Mouse (Mus musculus): ENCODE results near the gene Fam20c. TPM values are rescaled to one million over a fixed set of nuclear protein-coding genes. Genes with fewer than 3 reads are reported as not detected.

Fam20c gene
- polyA plus RNA-seq, 1 experiment from 2014 or later = 4.9 TPM

DNA sequence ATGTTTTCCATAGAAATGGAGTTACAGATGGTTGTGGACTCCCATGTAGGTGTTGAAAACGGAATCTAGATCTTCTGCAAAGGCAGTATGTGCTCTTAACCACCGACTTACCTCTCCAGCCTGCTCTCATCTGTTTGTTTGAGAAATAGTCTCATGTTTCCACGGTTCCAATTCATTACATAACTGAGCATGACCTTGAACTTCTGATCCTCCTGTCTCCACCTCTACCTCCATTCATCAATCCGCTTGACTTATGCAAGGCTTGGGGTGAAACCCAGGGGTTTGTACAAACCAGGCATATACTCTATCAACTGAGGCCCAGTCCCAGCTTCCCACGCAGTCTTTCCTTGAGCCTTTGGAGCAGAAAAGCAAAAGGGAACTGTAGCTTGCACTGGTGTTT is 12.8 kb upstream of the Fam20c start:
- H3K27ac ChIP-seq (ENCODE audit: low read length) = no peak overlapping the region
- no peak overlapping the region for H3K9ac ChIP-seq (replicated peaks; ENCODE audit: low read depth)
- H3K9me3 ChIP-seq (ENCODE audit: low read length) = no peaks in the 10 kb centered on the region
- WGBS = 64% methylated on average over 5 of the region's 5 CpGs
- H3K27me3 ChIP-seq (replicated peaks; ENCODE audit: insufficient read depth, low read length) = no peaks in the 10 kb centered on the region
- TF ChIP-seq EP300 (IDR thresholded peaks at IDR 0.05) (no peak), CTCF (IDR thresholded peaks at IDR 0.05) (no peak)
- H3K4me2 ChIP-seq (replicated peaks; ENCODE audit: low read depth, low read length) = no peak overlapping the region
- H3K4me3 ChIP-seq (ENCODE audit: low read depth, low read length) = no peak overlapping the region
- ATAC-seq (no peak), DNase-seq (ENCODE audit: low spot score) (no peak)
- no peaks in the 10 kb centered on the region for H3K4me1 ChIP-seq (ENCODE audit: insufficient read depth, low read depth, low read length)
- H3K36me3 ChIP-seq (ENCODE audit: insufficient read depth, low read length) = no peaks in the 10 kb centered on the region

DNA sequence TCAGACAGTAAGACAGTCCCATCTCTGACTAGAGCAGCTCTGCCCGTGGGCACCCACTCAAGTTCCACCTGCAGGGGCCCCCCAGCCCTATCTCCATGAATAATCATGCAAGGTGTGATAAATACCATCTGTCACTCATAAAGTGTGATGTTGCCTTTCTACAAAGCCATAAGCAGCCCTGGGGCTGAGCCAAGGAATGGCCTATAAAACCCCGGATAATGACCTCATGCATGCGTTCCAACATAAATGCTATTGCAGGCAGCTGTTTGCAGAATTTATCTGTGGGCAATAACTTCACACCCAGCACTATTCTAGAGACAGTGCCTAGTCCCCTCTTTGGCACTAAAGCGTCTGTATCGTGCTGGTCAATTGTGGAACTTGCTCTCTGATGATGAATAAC is 12.0 kb upstream of the Fam20c start:
- no peaks in the 10 kb centered on the region for H3K9me3 ChIP-seq (ENCODE audit: low read length)
- H3K36me3 ChIP-seq (ENCODE audit: insufficient read depth, low read length) = no peaks in the 10 kb centered on the region
- no peak overlapping the region for H3K4me3 ChIP-seq (ENCODE audit: low read depth, low read length)
- no peak overlapping the region for H3K27ac ChIP-seq (ENCODE audit: low read length)
- no peak overlapping the region for H3K9ac ChIP-seq (replicated peaks; ENCODE audit: low read depth)
- DNase-seq (ENCODE audit: low spot score) = no peak
- H3K4me1 ChIP-seq (ENCODE audit: insufficient read depth, low read depth, low read length) = no peaks in the 10 kb centered on the region
- H3K4me2 ChIP-seq (replicated peaks; ENCODE audit: low read depth, low read length) = no peak overlapping the region
- no peaks in the 10 kb centered on the region for H3K27me3 ChIP-seq (replicated peaks; ENCODE audit: insufficient read depth, low read length)
- ATAC-seq = no peak
- TF ChIP-seq EP300 (IDR thresholded peaks at IDR 0.05) = no peak
- TF ChIP-seq CTCF (IDR thresholded peaks at IDR 0.05) = no peak
- 57% methylated on average over 5 of the region's 5 CpGs for WGBS

DNA sequence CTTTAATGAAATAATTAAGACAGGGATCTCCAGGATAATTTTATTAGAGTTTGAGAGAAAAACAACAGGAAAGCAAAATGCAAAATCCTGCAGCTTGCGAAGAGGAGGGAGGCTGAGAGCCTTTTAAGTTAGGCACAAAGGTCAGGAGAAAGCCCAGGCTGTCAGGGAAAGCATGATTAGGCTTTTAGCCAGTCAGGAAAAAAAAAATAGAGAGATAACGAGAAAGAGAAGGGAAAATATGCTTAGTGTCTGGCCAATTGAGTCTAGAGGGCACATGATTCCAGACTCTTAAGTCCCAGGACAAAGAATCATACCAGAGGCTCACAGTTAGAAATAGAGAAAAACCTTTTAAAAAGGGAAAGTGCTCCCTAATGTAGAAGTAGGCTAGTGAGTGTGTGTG is 10.7 kb upstream of the Fam20c start:
- ATAC-seq = no peak
- WGBS = 49% methylated on average over 2 of the region's 2 CpGs
- no peak overlapping the region for H3K9ac ChIP-seq (replicated peaks; ENCODE audit: low read depth)

DNA sequence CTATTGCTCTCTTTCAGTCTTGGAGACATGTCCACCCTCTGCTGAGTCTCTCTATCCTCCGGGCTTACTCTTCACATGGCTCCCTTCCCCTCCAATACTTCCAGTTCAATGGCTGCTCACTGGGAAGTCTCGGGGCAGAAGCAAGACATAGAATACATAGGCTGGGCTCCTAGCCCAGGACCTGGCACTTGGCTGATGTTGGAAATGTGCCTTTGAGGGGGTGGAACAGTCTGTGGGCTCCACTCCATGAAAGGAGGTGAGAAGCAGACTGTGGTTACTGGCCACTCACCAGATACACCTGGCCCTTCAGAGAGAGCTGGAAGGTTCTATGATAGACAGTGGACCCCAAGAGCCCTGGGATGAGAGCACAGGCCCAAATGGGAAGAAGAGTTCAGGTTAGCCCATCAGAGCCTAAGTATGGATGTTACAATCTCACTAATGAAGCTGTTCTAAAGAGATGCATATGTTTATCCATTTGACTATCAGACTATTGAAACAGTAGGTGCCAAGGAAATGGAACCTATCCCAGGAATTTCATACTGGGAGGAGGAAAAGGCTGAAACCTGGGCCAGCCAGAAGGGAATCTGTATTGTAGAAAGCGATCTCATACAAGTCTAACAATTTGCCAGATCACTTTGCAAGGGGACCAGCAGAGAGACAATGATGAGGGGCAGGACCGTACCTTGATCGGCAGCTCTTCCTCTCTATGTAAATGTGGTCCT is 8.8 kb upstream of the Fam20c start:
- Histone ChIP-seq H3K9me3 (ENCODE audit: low read length) (no peaks in the 10 kb centered on the region), H3K36me3 (ENCODE audit: insufficient read depth, low read length) (no peaks in the 10 kb centered on the region), H3K4me3 (ENCODE audit: low read depth, low read length) (no peak overlapping the region), H3K27ac (ENCODE audit: low read length) (no peak overlapping the region), H3K27me3 (replicated peaks; ENCODE audit: insufficient read depth, low read length) (no peaks in the 10 kb centered on the region), H3K9ac (replicated peaks; ENCODE audit: low read depth) (no peak overlapping the region), H3K4me2 (replicated peaks; ENCODE audit: low read depth, low read length) (no peak overlapping the region), H3K4me1 (ENCODE audit: insufficient read depth, low read depth, low read length) (no peaks in the 10 kb centered on the region)
- no peak for DNase-seq (ENCODE audit: low spot score)
- TF ChIP-seq EP300 (IDR thresholded peaks at IDR 0.05) (no peak), CTCF (IDR thresholded peaks at IDR 0.05) (no peak)
- ATAC-seq = no peak
- 87% methylated on average over 5 of the region's 5 CpGs for WGBS

More for the DNA sequence above, 10.7 kb upstream of the Fam20c start:
- Histone ChIP-seq H3K4me1 (ENCODE audit: insufficient read depth, low read depth, low read length) (no peaks in the 10 kb centered on the region), H3K36me3 (ENCODE audit: insufficient read depth, low read length) (no peaks in the 10 kb centered on the region), H3K4me2 (replicated peaks; ENCODE audit: low read depth, low read length) (no peak overlapping the region), H3K27me3 (replicated peaks; ENCODE audit: insufficient read depth, low read length) (no peaks in the 10 kb centered on the region), H3K9me3 (ENCODE audit: low read length) (no peaks in the 10 kb centered on the region), H3K4me3 (ENCODE audit: low read depth, low read length) (no peak overlapping the region), H3K27ac (ENCODE audit: low read length) (no peak overlapping the region)
- no peak for DNase-seq (ENCODE audit: low spot score)
- TF ChIP-seq CTCF (IDR thresholded peaks at IDR 0.05) (no peak), EP300 (IDR thresholded peaks at IDR 0.05) (no peak)

DNA sequence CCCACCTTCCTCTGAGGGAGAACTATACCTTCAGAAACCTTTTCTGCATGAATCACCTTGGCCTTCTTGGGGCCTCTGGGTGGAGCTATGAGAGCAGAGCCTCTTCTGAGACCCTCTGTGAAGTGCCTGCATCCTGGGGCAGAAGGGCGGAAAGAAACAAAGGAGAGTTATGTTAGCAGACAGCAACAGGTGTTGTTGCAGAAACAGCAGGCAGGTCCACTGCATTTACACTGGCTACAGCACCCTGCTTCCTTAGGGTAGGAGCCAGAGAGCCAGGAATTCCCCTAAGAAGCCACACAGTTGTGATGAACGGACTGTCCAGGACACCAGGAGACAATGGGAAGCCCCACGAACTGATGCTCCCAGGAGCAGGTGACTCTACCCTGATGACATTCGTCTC is 1.0 kb upstream of the Fam20c start:
- DNase-seq (ENCODE audit: low spot score) (no peak), ATAC-seq (no peak)
- Histone ChIP-seq H3K36me3 (ENCODE audit: insufficient read depth, low read length) (no peaks in the 10 kb centered on the region), H3K27ac (ENCODE audit: low read length) (no peak overlapping the region), H3K9me3 (ENCODE audit: low read length) (no peaks in the 10 kb centered on the region), H3K4me2 (replicated peaks; ENCODE audit: low read depth, low read length) (no peak overlapping the region), H3K9ac (replicated peaks; ENCODE audit: low read depth) (no peak overlapping the region), H3K4me3 (ENCODE audit: low read depth, low read length) (no peak overlapping the region), H3K4me1 (ENCODE audit: insufficient read depth, low read depth, low read length) (peaks cover 5% of the 10 kb centered on the region; the same call in 1 of the 2 replicates), H3K27me3 (replicated peaks; ENCODE audit: insufficient read depth, low read length) (peaks cover 11% of the 10 kb centered on the region)
- no peak for TF ChIP-seq CTCF (IDR thresholded peaks at IDR 0.05)
- no peak for TF ChIP-seq EP300 (IDR thresholded peaks at IDR 0.05)
- WGBS = 55% methylated on average over 4 of the region's 4 CpGs

DNA sequence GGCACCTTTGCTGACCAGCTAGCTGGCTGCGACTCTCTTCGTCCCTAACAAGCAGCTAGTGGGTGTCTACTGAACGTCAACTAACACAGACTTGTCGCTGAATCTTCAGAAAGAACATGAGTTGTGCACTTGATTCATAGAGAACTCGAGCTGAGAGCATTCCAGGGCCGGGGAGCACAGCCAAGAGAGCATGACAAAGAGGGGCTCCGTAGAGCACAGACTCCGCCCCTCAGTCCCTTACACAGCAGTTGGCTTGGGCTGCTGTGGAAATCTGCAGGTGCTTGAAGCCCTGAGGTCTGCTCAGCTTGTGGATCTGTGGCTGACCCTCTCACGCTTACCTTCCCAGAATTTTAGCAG is 390 bp upstream of the Fam20c start:
- WGBS = 9% methylated on average over 9 of the region's 9 CpGs
- Histone ChIP-seq H3K4me3 (ENCODE audit: low read depth, low read length) (peak overlapping the region; percentile 54), H3K9ac (replicated peaks; ENCODE audit: low read depth) (peak overlapping the region; percentile 54; the same call in 1 of the 2 replicates), H3K4me2 (replicated peaks; ENCODE audit: low read depth, low read length) (peak overlapping the region; percentile 82), H3K9me3 (ENCODE audit: low read length) (no peaks in the 10 kb centered on the region), H3K27ac (ENCODE audit: low read length) (peak overlapping the region; percentile 81; the same call in 1 of the 2 replicates), H3K4me1 (ENCODE audit: insufficient read depth, low read depth, low read length) (peaks cover 5% of the 10 kb centered on the region; the same call in 1 of the 2 replicates), H3K36me3 (ENCODE audit: insufficient read depth, low read length) (no peaks in the 10 kb centered on the region), H3K27me3 (replicated peaks; ENCODE audit: insufficient read depth, low read length) (peaks cover 11% of the 10 kb centered on the region)
- ATAC-seq = peak; percentile 34
- TF ChIP-seq EP300 (IDR thresholded peaks at IDR 0.05) (no peak), CTCF (IDR thresholded peaks at IDR 0.05) (no peak)
- peak; percentile 54 for DNase-seq (ENCODE audit: low spot score)

All from lung, postnatal 0 days (tissue).